Comparison of ENCODE assay signal across 21 mouse cellular contexts in the genomic region with DNA sequence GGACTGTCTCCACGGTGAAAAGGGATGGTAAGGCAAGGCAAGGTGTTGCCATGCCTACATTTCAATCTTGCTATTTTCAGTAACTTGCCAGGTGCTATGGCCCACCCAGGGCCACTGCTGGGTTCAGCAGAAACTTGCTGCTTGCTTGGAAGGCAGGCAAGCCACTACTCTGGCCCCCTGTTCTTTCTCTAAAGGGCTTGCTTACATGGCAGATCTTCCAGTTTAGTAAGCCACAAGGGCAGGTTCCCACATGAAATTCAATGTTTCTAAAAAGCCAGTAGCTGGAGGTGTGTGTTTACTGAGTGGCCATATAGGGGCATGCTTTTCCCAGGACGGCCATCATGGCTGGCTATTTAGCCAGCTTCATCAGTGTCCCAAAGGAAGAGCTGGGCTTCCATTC. TPM values are rescaled to one million over a fixed set of nuclear protein-coding genes. Genes with fewer than 3 reads are reported as not detected.
A peak's percentile ranks its signal among the peaks of the same experiment; 100 is the strongest.
DNase-seq lines count a peak whose midpoint lies in the region; ATAC-seq and TF ChIP-seq lines count a peak whose summit lies in the region.
"Had no signal": no experiment of that assay in that cellular context is flagged by ENCODE, and none has a peak within 500 bp of the region (broad histone marks: within the 10 kb centered on the region; RNA-seq: fewer than 3 reads in every experiment).

No protein-coding gene starts in this region.

- no peak for TF ChIP-seq POLR2A in myocyte (IDR thresholded peaks at IDR 0.05; ENCODE audit: insufficient read length, low read depth)

- no peak overlapping the region for H3K4me3 ChIP-seq in heart, embryonic 12.5 days
- H3K4me3 ChIP-seq in midbrain, embryonic 11.5 days (ENCODE audit: low read depth, low read length): no peak overlapping the region
- no peak overlapping the region for H3K4me3 ChIP-seq in midbrain, embryonic 16.5 days (ENCODE audit: low read depth, low read length)
- no peak overlapping the region for H3K4me3 ChIP-seq in myocyte

- no peaks in the 10 kb centered on the region for H3K27me3 ChIP-seq in heart, embryonic 12.5 days (replicated peaks)
- H3K27me3 ChIP-seq in midbrain, embryonic 11.5 days (ENCODE audit: control insufficient read depth, insufficient read depth, low read length): no peaks in the 10 kb centered on the region
- no peaks in the 10 kb centered on the region for H3K27me3 ChIP-seq in midbrain, embryonic 16.5 days (ENCODE audit: control insufficient read depth, insufficient read depth, low read depth, low read length)
- no peaks in the 10 kb centered on the region for H3K27me3 ChIP-seq in myocyte (ENCODE audit: control insufficient read depth, insufficient read depth, insufficient read length)
- H3K27me3 ChIP-seq: CH12.LX, Patski had no signal

- 91% methylated on average over 2 of the region's 2 CpGs for WGBS in heart, embryonic 12.5 days
- 90% methylated on average over 2 of the region's 2 CpGs for WGBS in midbrain, embryonic 11.5 days
- WGBS in midbrain, embryonic 16.5 days: 78% methylated on average over 2 of the region's 2 CpGs

- no peak overlapping the region for H3K9ac ChIP-seq in heart, embryonic 12.5 days
- H3K9ac ChIP-seq in midbrain, embryonic 11.5 days (ENCODE audit: low read length): no peak overlapping the region
- no peak overlapping the region for H3K9ac ChIP-seq in midbrain, embryonic 16.5 days (ENCODE audit: low read depth, low read length)

- no peaks in the 10 kb centered on the region for H3K79me2 ChIP-seq in myocyte (ENCODE audit: control insufficient read depth, insufficient read depth)

- no peak for ATAC-seq in heart, embryonic 12.5 days (ENCODE audit: insufficient number of reproducible peaks, low FRiP score)
- ATAC-seq in midbrain, embryonic 11.5 days (ENCODE audit: low FRiP score): no peak
- no peak for ATAC-seq in midbrain, embryonic 16.5 days
- ATAC-seq: activated CD4-positive, CD25-positive, alpha-beta regulatory T cell, adult 4 months; CD4-positive, CD25-positive, alpha-beta regulatory T cell, adult 4 months; Patski had no signal

- H3K36me3 ChIP-seq in heart, embryonic 12.5 days: peaks cover 70% of the 10 kb centered on the region
- H3K36me3 ChIP-seq in midbrain, embryonic 11.5 days (ENCODE audit: control insufficient read depth, insufficient read depth, low read length): peaks cover 13% of the 10 kb centered on the region
- H3K36me3 ChIP-seq in midbrain, embryonic 16.5 days (ENCODE audit: control insufficient read depth, insufficient read depth, low read length): peaks cover 25% of the 10 kb centered on the region
- peaks cover 43% of the 10 kb centered on the region for H3K36me3 ChIP-seq in myocyte (ENCODE audit: control insufficient read depth, insufficient read depth)

- DNase-seq in heart, adult 11 months: peak; percentile 80
- peak; percentile 80 for DNase-seq in midbrain, embryonic 11.5 days (ENCODE audit: low spot score, missing footprints)
- no peak for DNase-seq in gastrocnemius, adult 8-10 months (ENCODE audit: low spot score in 2 of 2)
- DNase-seq: adrenal gland, adult 2 months; adrenal gland, adult 8-10 months; adrenal gland, postnatal 10 days; adrenal gland, postnatal 14 days; adrenal gland, postnatal 25 days; adrenal gland, postnatal 36 days; B cell, adult 2 months; cerebellum, adult 11 months; cerebellum, adult 11-12 months; cerebellum, adult 18-20 months had no signal

- no peaks in the 10 kb centered on the region for H3K4me1 ChIP-seq in heart, embryonic 12.5 days (replicated peaks)
- H3K4me1 ChIP-seq in midbrain, embryonic 11.5 days (ENCODE audit: control insufficient read depth, insufficient read depth, low read length): no peaks in the 10 kb centered on the region
- H3K4me1 ChIP-seq in midbrain, embryonic 16.5 days (ENCODE audit: control insufficient read depth, insufficient read depth, low read length): no peaks in the 10 kb centered on the region

- no peaks in the 10 kb centered on the region for H3K9me3 ChIP-seq in heart, embryonic 12.5 days (replicated peaks)
- no peaks in the 10 kb centered on the region for H3K9me3 ChIP-seq in midbrain, embryonic 11.5 days (ENCODE audit: control insufficient read depth, low read length)
- H3K9me3 ChIP-seq in midbrain, embryonic 16.5 days (replicated peaks; ENCODE audit: control insufficient read depth, low read length, poor library complexity, severe bottlenecking): no peaks in the 10 kb centered on the region
- H3K9me3 ChIP-seq: G1E had no signal

- H3ac ChIP-seq in myocyte (ENCODE audit: control insufficient read depth, insufficient read length): no peak overlapping the region

- H3K4me2 ChIP-seq in heart, embryonic 12.5 days: no peak overlapping the region
- no peak overlapping the region for H3K4me2 ChIP-seq in midbrain, embryonic 11.5 days
- H3K4me2 ChIP-seq in midbrain, embryonic 16.5 days (ENCODE audit: low read length): no peak overlapping the region
- no peak overlapping the region for H3K4me2 ChIP-seq in myocyte (ENCODE audit: low read depth)

- H3K27ac ChIP-seq in heart, embryonic 12.5 days (ENCODE audit: poor library complexity, severe bottlenecking): no peak overlapping the region
- no peak overlapping the region for H3K27ac ChIP-seq in midbrain, embryonic 11.5 days (ENCODE audit: low read depth, low read length)
- no peak overlapping the region for H3K27ac ChIP-seq in midbrain, embryonic 16.5 days (ENCODE audit: low read length)

TF ChIP-seq in myocyte, 11 proteins besides CTCF, POLR2A, EP300 and RAD21:
- TF ChIP-seq POLR2AphosphoS2 (IDR thresholded peaks at IDR 0.05; ENCODE audit: insufficient read length, low read depth) (peak; percentile 46), CEBPB (IDR thresholded peaks at IDR 0.05; ENCODE audit: insufficient read depth, poor library complexity, severe bottlenecking) (no peak), SRF (IDR thresholded peaks at IDR 0.05; ENCODE audit: control insufficient read depth, insufficient read length, low read depth) (no peak), TCF3 (IDR thresholded peaks at IDR 0.05; ENCODE audit: insufficient read length, low read depth) (no peak), USF1 (IDR thresholded peaks at IDR 0.05; ENCODE audit: low read depth) (no peak)

RNA-seq across cellular contexts. Expression of gene Morc2a, which starts 42.8 kb away (rescaled TPM):
- 33.3 TPM in 2 replicates for polyA plus RNA-seq in heart, embryonic 12.5 days (2016; fragmentation: Nextera tagmentation; extraction: Ambion mirVana)
- 27.3 and 28.1 TPM in 2 replicates for polyA plus RNA-seq in midbrain, embryonic 11.5 days (2014; fragmentation: Nextera tagmentation; extraction: Ambion mirVana)
- 33.7 and 38.5 TPM in 2 replicates for polyA plus RNA-seq in midbrain, embryonic 16.5 days (2015; fragmentation: Nextera tagmentation; extraction: Ambion mirVana)
- polyA plus RNA-seq in myocyte (2012; fragmentation: generic; extraction: Trizol): 28.2 TPM
- total RNA-seq in gastrocnemius, adult 8-10 months (2022): 10 to 100 TPM; 17.1 to 23.4 (median 19.6) TPM

Comparison
In these comparisons a context has a peak if more than half of its experiments do, and no peak if none do; other contexts are left out.
1. DNase-seq: peak in heart, adult 11 months (single experiment) and midbrain, embryonic 11.5 days (single experiment); none in gastrocnemius, adult 8-10 months (0 of 2).